Mouse (Mus musculus): Measurements from ENCODE around the gene 4932415D10Rik. TPM values are rescaled to one million over a fixed set of nuclear protein-coding genes. Genes with fewer than 3 reads are reported as not detected.

Gene 4932415D10Rik
- not detected for total RNA-seq (2023)

DNA sequence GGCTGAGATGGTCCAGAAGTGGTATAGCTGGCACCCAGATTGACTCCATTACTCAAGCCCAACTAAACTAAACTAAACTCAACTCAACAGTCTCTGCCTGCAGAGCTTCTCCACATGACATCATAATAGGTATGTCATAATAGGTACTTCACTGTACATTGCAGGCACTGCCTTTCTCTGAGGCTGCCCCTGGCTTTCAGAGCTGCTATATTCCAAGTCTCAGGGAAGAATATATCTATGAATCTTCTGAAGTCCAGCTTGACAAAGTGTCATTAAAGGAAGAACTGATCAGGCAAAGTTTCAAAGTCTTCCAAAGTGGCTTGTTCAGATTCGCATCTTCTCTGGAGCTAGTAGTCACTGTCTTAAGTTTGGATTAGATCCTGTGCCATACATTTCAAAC lies at the start of gene 4932415D10Rik:
Gene 4932415D10Rik (minus strand): TSS at position 101 of the 400 bp plus-strand sequence.

DNA sequence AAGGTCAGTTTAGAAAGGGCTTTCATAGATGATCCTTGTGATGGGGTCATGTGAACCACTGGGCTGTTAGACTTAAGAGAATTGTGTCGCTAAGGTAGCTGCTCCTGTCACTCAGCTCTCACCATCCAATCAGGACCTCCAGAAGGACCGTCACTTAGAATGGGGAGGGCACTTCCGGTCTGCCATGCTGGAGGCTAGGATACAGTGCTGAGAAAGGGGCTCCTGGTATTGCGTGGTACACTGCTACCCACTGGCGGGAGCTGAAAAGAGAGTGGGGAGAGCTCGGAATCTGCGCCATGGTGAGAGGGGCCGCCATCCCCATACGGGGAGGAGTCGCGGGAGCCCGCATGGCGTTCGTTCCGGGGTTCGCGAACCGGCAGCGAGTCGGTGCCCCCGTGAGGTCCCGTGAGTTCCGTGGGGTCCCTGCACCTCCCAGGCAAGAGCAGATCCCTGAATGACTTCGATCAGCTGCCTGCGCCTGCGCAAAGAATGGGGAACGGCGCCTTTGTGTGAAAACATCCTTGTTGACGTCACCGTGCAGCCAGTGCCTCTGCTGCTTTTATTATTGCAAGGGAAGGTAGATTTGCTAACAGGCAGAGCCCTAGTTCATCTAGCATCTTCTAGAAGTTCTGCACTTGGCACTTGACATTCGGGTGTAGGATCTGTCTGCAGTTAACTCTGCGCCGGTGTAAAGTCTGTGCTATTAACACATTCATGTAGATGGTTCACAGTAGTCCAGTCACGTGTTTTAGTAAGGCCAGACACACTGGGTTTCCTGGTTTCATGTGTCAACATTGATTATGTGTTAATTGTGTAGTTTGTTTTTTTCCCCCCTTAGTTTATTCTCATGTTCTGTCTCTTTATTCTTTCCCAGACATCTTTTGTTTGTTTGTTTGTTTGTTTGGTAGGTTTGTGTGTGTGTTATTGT lies 38.0 kb upstream of the 4932415D10Rik start, which contains the start of gene Gm4924:
Gene Gm4924 (plus strand): TSS at position 173 of the 928 bp plus-strand sequence.

DNA sequence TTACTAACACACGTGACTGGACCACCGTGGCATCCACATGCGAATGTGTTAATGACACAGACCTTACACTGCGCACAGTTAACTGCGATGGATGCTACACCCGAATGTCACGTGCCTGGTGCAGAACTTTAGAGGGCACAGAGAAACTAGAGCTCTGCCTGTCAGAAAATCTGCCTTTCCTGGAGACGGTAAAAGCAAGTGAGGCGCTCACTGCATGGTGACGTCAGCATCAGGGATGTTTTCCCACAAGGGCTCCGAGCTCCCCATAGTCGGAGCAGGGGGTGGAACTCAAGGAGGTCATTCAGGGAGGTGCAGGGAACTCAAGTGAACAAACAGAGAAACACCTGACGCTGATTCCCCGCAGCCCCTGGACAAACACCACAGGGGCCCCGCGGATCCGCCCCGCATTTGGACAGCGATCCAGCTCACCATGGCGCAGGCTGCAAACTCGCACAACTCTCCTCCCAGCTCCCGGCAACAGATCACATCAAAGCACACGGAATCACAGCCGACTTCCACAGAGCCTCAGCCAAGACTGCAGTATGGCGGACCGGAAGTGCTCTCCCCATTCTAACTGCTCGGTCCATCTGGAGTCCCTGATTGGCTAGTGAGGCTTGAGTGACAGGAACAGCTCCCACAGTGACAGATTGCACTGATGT lies 75.5 kb downstream of the 4932415D10Rik start, which contains the start of gene Zfp938:
Gene Zfp938 (minus strand): TSS at position 539 of the 659 bp plus-strand sequence.

Other genes with a start within 250 kb of the 4932415D10Rik start
- gene BC024063, start 233.2 kb downstream of the 4932415D10Rik start, total RNA-seq (2023), result 1 to 10 TPM; 2.9 to 3.4 TPM
- gene AU041133, start 188.6 kb downstream of the 4932415D10Rik start, total RNA-seq (2023), result 1 to 10 TPM; 2.2 to 3.5 TPM
- gene Zfp938, start 75.3 kb downstream of the 4932415D10Rik start, total RNA-seq (2023), result 1 to 10 TPM; 1.3 to 2.1 TPM
- gene Gm4924, start 37.7 kb upstream of the 4932415D10Rik start, total RNA-seq (2023), result 1 to 10 TPM in 1 of 2 experiments, under 1 TPM in 1; 0.63 to 1.2 TPM
- gene Gm1553, start 176.0 kb upstream of the 4932415D10Rik start, total RNA-seq (2023), result not detected

All from monocyte, adult 59 days (primary cell).